Mouse (Mus musculus) megakaryocyte, embryonic 14.5 days (primary cell): ENCODE measurements at regions not wholly inside any gene's neighbourhood (a gene's known extent, or its start where the extent isn't known, plus 50 kb on each side); places are given as distances from the start of the nearest gene placed in this dataset.

Experiments used
- FLI1 ChIP-seq: IDR thresholded peaks from 2 replicates; pipeline ENCODE4 v1.6.1; 2012; ENCODE audit warnings: low read length, inconsistent platforms, mixed read lengths
- GATA1 ChIP-seq: IDR thresholded peaks from 3 replicates; pipeline ENCODE4 v1.6.1; 2012; ENCODE audit warnings: mixed read lengths, low read length, inconsistent platforms, borderline replicate concordance

- TF ChIP-seq FLI1 (no peak), GATA1 (no peak)
Observed at GRCm38 (mm10) chr13:101456926-101457325, 311.1 kb downstream of the Pik3r1 start.
